Mouse (Mus musculus) MEL (cell line): Measurements from ENCODE around the gene Ppp4r3a. TPM values are rescaled to one million over a fixed set of nuclear protein-coding genes. Genes with fewer than 3 reads are reported as not detected.

ENCODE experiments used
- DNase-seq: peaks from one replicate; pipeline ENCODE4 v3.0.0; 2011; ENCODE audit warnings: low read depth, low spot score
- H3K27ac ChIP-seq: 2 replicates; pipeline ENCODE4 v1.5.1; 2012; ENCODE audit warnings: low read depth, mild to moderate bottlenecking, control low read depth, low read length, moderate library complexity; ENCODE audit not compliant: control insufficient read depth
- H3K27me3 ChIP-seq, 2 experiments: fragments of 150-350 bp in 1 of 2; sonication (generic) in 1 of 2; 2 replicates each; pipeline ENCODE4 v1.6.1; 2012; ENCODE audit warnings: low read length in 2 of 2, mild to moderate bottlenecking in 2 of 2, improper control_type of control experiment in 1 of 2, moderate library complexity in 1 of 2; ENCODE audit not compliant: insufficient read depth in 2 of 2, control insufficient read depth in 1 of 2
- H3K36me3 ChIP-seq, 2 experiments: 2 replicates each; pipeline ENCODE4 v1.6.1; 2012 to 2014; ENCODE audit warnings: low read length in 2 of 2, improper control_type of control experiment in 1 of 2, inconsistent platforms in 1 of 2, mild to moderate bottlenecking in 1 of 2; ENCODE audit not compliant: insufficient read depth in 2 of 2, control insufficient read depth in 1 of 2
- H3K4me1 ChIP-seq, 2 experiments: fragments of 150-350 bp in 1 of 2; sonication (generic) in 1 of 2; 2 replicates each; pipeline ENCODE4 v1.6.1; 2012; ENCODE audit warnings: low read length in 2 of 2, improper control_type of control experiment in 1 of 2, mild to moderate bottlenecking in 1 of 2; ENCODE audit not compliant: insufficient read depth in 2 of 2, control insufficient read depth in 1 of 2
- H3K4me3 ChIP-seq, 2 experiments: fragments of 150-350 bp in 1 of 2; sonication (generic) in 1 of 2; 2 replicates each; pipeline ENCODE4 v1.5.1; 2012; ENCODE audit warnings: low read depth in 2 of 2, low read length in 2 of 2, mild to moderate bottlenecking in 2 of 2, moderate library complexity in 2 of 2, control low read depth in 1 of 2, improper control_type of control experiment in 1 of 2; ENCODE audit not compliant: control insufficient read depth in 1 of 2, insufficient read depth in 1 of 2
- H3K79me2 ChIP-seq: 2 replicates; pipeline ENCODE4 v1.6.1; 2012; ENCODE audit warnings: mild to moderate bottlenecking, low read length, moderate library complexity; ENCODE audit not compliant: control insufficient read depth, poor library complexity, insufficient read depth
- H3K9ac ChIP-seq: 2 replicates; pipeline ENCODE4 v1.6.1; 2012; ENCODE audit warnings: low read depth, mild to moderate bottlenecking, control low read depth, low read length, moderate library complexity; ENCODE audit not compliant: control insufficient read depth, poor library complexity, severe bottlenecking
- H3K9me3 ChIP-seq: fragments of 150-350 bp; sonication (generic); replicated peaks from 2 replicates; pipeline ENCODE4 v1.6.1; 2012; ENCODE audit warnings: mild to moderate bottlenecking, low read length, improper control_type of control experiment, moderate library complexity; ENCODE audit not compliant: insufficient read depth
- CHD2 ChIP-seq: IDR thresholded peaks from 2 replicates; pipeline ENCODE4 v1.6.1; 2011; ENCODE audit warnings: low read length, improper control_type of control experiment
- CTCF ChIP-seq, 3 experiments: IDR thresholded peaks in 2 of 3; conservative IDR thresholded peaks in 1 of 3; 2 replicates each; pipeline ENCODE4 v1.5.1; 2011 to 2012; ENCODE audit warnings: low read length in 3 of 3, low read depth in 2 of 3, mild to moderate bottlenecking in 2 of 3, improper control_type of control experiment in 1 of 3, inconsistent platforms in 1 of 3, mixed read lengths in 1 of 3, moderate library complexity in 1 of 3; ENCODE audit not compliant: control insufficient read depth in 1 of 3, insufficient read depth in 1 of 3, poor library complexity in 1 of 3, severe bottlenecking in 1 of 3
- E2F4 ChIP-seq: IDR thresholded peaks from 2 replicates; pipeline ENCODE4 v1.6.1; 2011; ENCODE audit warnings: low read depth, low read length, improper control_type of control experiment, borderline replicate concordance
- EP300 ChIP-seq, 2 experiments: IDR thresholded peaks; 2 replicates each; pipeline ENCODE4 v1.6.1; 2011; ENCODE audit warnings: improper control_type of control experiment in 2 of 2, low read length in 2 of 2, low read depth in 1 of 2, mild to moderate bottlenecking in 1 of 2
- ETS1 ChIP-seq: IDR thresholded peaks from 2 replicates; pipeline ENCODE4 v1.6.1; 2012; ENCODE audit warnings: low read depth, mild to moderate bottlenecking, inconsistent platforms, low read length, improper control_type of control experiment, moderate library complexity
- GATA1 ChIP-seq: IDR thresholded peaks from 2 replicates; pipeline ENCODE4 v1.6.1; 2011; ENCODE audit warnings: low read depth, low read length, improper control_type of control experiment
- HCFC1 ChIP-seq: IDR thresholded peaks from 2 replicates; pipeline ENCODE4 v1.6.1; 2012; ENCODE audit warnings: low read depth, mild to moderate bottlenecking, inconsistent platforms, low read length, improper control_type of control experiment, moderate library complexity
- JUND ChIP-seq: IDR thresholded peaks from 2 replicates; pipeline ENCODE4 v1.6.1; 2011; ENCODE audit warnings: low read depth, mild to moderate bottlenecking, improper control_type of control experiment, low read length
- NRF1 ChIP-seq: IDR thresholded peaks from 2 replicates; pipeline ENCODE4 v1.6.1; 2014; ENCODE audit warnings: low read depth, mild to moderate bottlenecking, inconsistent platforms, low read length, improper control_type of control experiment, moderate library complexity; ENCODE audit not compliant: poor library complexity, insufficient read depth, severe bottlenecking
- POLR2AphosphoS2 ChIP-seq: IDR thresholded peaks from 2 replicates; pipeline ENCODE4 v1.6.1; 2011; ENCODE audit warnings: low read length, improper control_type of control experiment
- RCOR1 ChIP-seq: IDR thresholded peaks from 2 replicates; pipeline ENCODE4 v1.6.1; 2012; ENCODE audit warnings: low read depth, mild to moderate bottlenecking, inconsistent platforms, low read length, improper control_type of control experiment
- SIN3A ChIP-seq: IDR thresholded peaks from 2 replicates; pipeline ENCODE4 v1.6.1; 2012; ENCODE audit warnings: low read length, improper control_type of control experiment, inconsistent platforms
- SMC3 ChIP-seq: IDR thresholded peaks from 2 replicates; pipeline ENCODE4 v1.6.1; 2011; ENCODE audit warnings: low read depth, low read length, improper control_type of control experiment
- TAL1 ChIP-seq: IDR thresholded peaks from 2 replicates; pipeline ENCODE4 v1.6.1; 2012; ENCODE audit warnings: mild to moderate bottlenecking, inconsistent platforms, low read length, moderate library complexity, mixed read lengths
- TCF12 ChIP-seq: IDR thresholded peaks from 2 replicates; pipeline ENCODE4 v1.6.1; 2014; ENCODE audit warnings: low read depth, mild to moderate bottlenecking, inconsistent platforms, low read length, improper control_type of control experiment, moderate library complexity
- UBTF ChIP-seq: IDR thresholded peaks from 2 replicates; pipeline ENCODE4 v1.6.1; 2012; ENCODE audit warnings: low read depth, mild to moderate bottlenecking, inconsistent platforms, low read length, improper control_type of control experiment, moderate library complexity, borderline replicate concordance; ENCODE audit not compliant: insufficient read depth
- USF1 ChIP-seq: IDR thresholded peaks from 2 replicates; pipeline ENCODE4 v1.6.1; 2014; ENCODE audit warnings: low read depth, mild to moderate bottlenecking, inconsistent platforms, low read length, improper control_type of control experiment, moderate library complexity
- ZC3H11A ChIP-seq: IDR thresholded peaks from 2 replicates; pipeline ENCODE4 v1.6.1; 2012; ENCODE audit warnings: low read depth, mild to moderate bottlenecking, inconsistent platforms, low read length, improper control_type of control experiment
- ZKSCAN1 ChIP-seq: IDR thresholded peaks from 2 replicates; pipeline ENCODE4 v1.6.1; 2012; ENCODE audit warnings: low read depth, mild to moderate bottlenecking, inconsistent platforms, low read length, improper control_type of control experiment, moderate library complexity
- ZNF384 ChIP-seq: IDR thresholded peaks from 2 replicates; pipeline ENCODE4 v1.6.1; 2012; ENCODE audit warnings: low read depth, mild to moderate bottlenecking, inconsistent platforms, low read length, improper control_type of control experiment
- polyA plus RNA-seq, 2 experiments: library from polyadenylated mRNA; stranded (reverse) in 1 of 2; unstranded in 1 of 2; fragments of >175 nt in 1 of 2; fragments of >200 nt in 1 of 2; gene quantifications; 2 replicates each; pipeline versions ENCODE4 v1.2.1 to v1.2.4; 2012; ENCODE audit warnings: low replicate concordance in 2 of 2, low read depth in 1 of 2; ENCODE audit not compliant: insufficient read length in 2 of 2, insufficient read depth in 1 of 2, missing spikeins in 1 of 2
- total RNA-seq: library from RNA; depleted of rRNA; stranded (reverse); fragments of 300-350 nt; gene quantifications from 2 replicates; pipeline ENCODE4 v1.2.3, GENCODE M21; 2012

The Ppp4r3a gene
- total and polyA plus RNA-seq, 3 experiments = 48.5 to 701 (median 61.2) TPM

DNA sequence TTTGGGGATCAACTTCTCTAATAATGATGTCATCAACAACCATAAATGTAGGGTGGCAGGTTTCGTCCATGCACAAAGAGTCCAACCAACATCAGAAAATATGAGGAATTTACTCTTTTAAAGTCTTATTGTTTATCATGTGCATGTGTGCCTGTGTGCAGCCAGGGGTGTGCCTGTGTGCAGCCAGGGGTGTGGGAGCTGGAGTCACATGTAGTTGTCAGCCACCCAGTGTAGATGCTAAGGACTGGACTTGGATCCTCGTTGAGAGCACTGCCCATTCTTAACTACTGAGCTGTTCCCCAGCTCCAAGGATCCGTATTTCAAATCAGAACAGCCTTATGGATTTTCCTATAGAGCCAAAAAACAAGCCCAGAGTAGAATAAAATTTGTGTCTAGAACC is 92.4 kb downstream of the Ppp4r3a start:
- peaks cover 0 to 1% of the 10 kb centered on the region in 2 experiments; a peak in 2 of 4 replicates for H3K36me3 ChIP-seq
- H3K4me3 ChIP-seq = no peak overlapping the region
- no peaks in the 10 kb centered on the region for H3K27me3 ChIP-seq
- H3K4me1 ChIP-seq = peaks cover under 1 to 9% of the 10 kb centered on the region in 2 experiments
- no peaks in the 10 kb centered on the region for H3K9me3 ChIP-seq
- no peak for TF ChIP-seq UBTF
- no peak for TF ChIP-seq ZNF384
- no peak for TF ChIP-seq E2F4
- no peak for TF ChIP-seq NRF1
- TF ChIP-seq TCF12 = no peak
- no peak for TF ChIP-seq EP300 (IDR thresholded peaks at IDR 0.05; ENCODE audit: low read depth in 1 of 2, low read length in 2 of 2)
- no peak for TF ChIP-seq ZKSCAN1
- TF ChIP-seq CTCF (IDR thresholded peaks at IDR 0.05 in 2 of 3, conservative IDR thresholded peaks at IDR 0.05 in 1 of 3; ENCODE audit: control insufficient read depth in 1 of 3, insufficient read depth in 1 of 3, low read depth in 2 of 3, low read length in 3 of 3, poor library complexity in 1 of 3, severe bottlenecking in 1 of 3) = no peak
- TF ChIP-seq JUND = no peak
- TF ChIP-seq ZC3H11A = no peak
- no peak for TF ChIP-seq SIN3A
- TF ChIP-seq TAL1 = no peak
- TF ChIP-seq HCFC1 = no peak
- TF ChIP-seq ETS1 = no peak
- no peak for TF ChIP-seq SMC3
- TF ChIP-seq USF1 = no peak
- TF ChIP-seq GATA1 = no peak
- TF ChIP-seq CHD2 = no peak
- TF ChIP-seq RCOR1 = no peak
- no peak overlapping the region for H3K9ac ChIP-seq
- peaks cover 4% of the 10 kb centered on the region; the same call in 1 of the 2 replicates for H3K79me2 ChIP-seq
- no peak for DNase-seq
- H3K27ac ChIP-seq = no peak overlapping the region

DNA sequence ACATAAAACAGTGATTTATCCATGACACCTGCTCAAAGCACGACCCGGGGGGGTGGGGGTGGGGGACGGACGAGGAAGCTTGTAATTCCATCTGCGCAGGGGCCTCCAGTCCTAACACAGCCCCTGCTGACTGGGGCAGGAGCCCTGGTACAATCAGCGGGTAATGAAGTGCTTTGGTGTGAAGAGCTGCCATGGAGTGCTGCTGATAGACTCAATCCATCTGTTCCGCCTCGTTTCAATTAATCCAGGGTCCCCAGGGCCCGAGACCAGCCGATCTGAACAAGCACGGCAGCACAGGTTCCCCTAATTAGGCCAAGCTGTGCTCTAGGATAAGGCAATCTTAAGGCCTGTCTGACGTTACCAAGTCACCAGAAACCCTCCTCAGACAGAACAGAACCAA is 93.2 kb downstream of the Ppp4r3a start:
- no peaks in the 10 kb centered on the region for H3K9me3 ChIP-seq
- TF ChIP-seq POLR2AphosphoS2 (no peak), ZKSCAN1 (no peak), GATA1 (no peak), RCOR1 (no peak), SIN3A (no peak), NRF1 (no peak), EP300 (IDR thresholded peaks at IDR 0.05; ENCODE audit: low read depth in 1 of 2, low read length in 2 of 2) (no peak)
- TF ChIP-seq, all 39 proteins: peak for 0
- no peak overlapping the region for H3K27ac ChIP-seq
- peaks cover 7 to 11% of the 10 kb centered on the region in 2 experiments for H3K4me1 ChIP-seq
- H3K4me3 ChIP-seq = no peak overlapping the region
- H3K36me3 ChIP-seq = peaks cover 0 to 5% of the 10 kb centered on the region in 2 experiments; a peak in 2 of 4 replicates
- H3K79me2 ChIP-seq = peaks cover 4% of the 10 kb centered on the region; the same call in 1 of the 2 replicates
- no peak overlapping the region for H3K9ac ChIP-seq
- no peaks in the 10 kb centered on the region for H3K27me3 ChIP-seq
- no peak for DNase-seq
